20 mouse cellular contexts compared by ENCODE assay signal in genomic region chr5:112327854-112328253, GRCm38 (mm10). TPM values are rescaled to one million over a fixed set of nuclear protein-coding genes. Genes with fewer than 3 reads are reported as not detected.
DNase-seq lines count a peak whose midpoint lies in the region; ATAC-seq and TF ChIP-seq lines count a peak whose summit lies in the region.
"Had no signal": no experiment of that assay in that cellular context is flagged by ENCODE, and none has a peak within 500 bp of the region (broad histone marks: within the 10 kb centered on the region; RNA-seq: fewer than 3 reads in every experiment).

No protein-coding gene starts in this region.

- H3K36me3 ChIP-seq in liver, postnatal 0 days (replicated peaks; ENCODE audit: insufficient read depth, low read length), result peaks cover 53% of the 10 kb centered on the region
- peaks cover 48% of the 10 kb centered on the region for H3K36me3 ChIP-seq in neural tube, embryonic 12.5 days
- peaks cover 54% of the 10 kb centered on the region for H3K36me3 ChIP-seq in embryonic facial prominence, embryonic 10.5 days (replicated peaks)

- WGBS in liver, postnatal 0 days (ENCODE audit: insufficient replicate concordance), result 92% methylated on average over 15 of the region's 15 CpGs
- WGBS in neural tube, embryonic 12.5 days, result 93% methylated on average over 15 of the region's 15 CpGs
- WGBS in embryonic facial prominence, embryonic 10.5 days, result 93% methylated on average over 15 of the region's 15 CpGs

- 0 out of 2 replicates have a peak overlapping the region, but pooled peaks have one; percentile 80 for H3K4me2 ChIP-seq in liver, postnatal 0 days (ENCODE audit: low read depth, low read length)
- no peak overlapping the region for H3K4me2 ChIP-seq in neural tube, embryonic 12.5 days (replicated peaks)

- DNase-seq in liver, postnatal 0 days, result no peak
- no peak for DNase-seq in liver
- no peak for DNase-seq in neural tube, embryonic 10.5 days (ENCODE audit: extremely low spot score, low spot score)
- no peak for DNase-seq in embryonic facial prominence, embryonic 10.5 days (ENCODE audit: low spot score)
- DNase-seq in urinary bladder, postnatal 4 days (ENCODE audit: low spot score in 2 of 2), result no peak
- no peak for DNase-seq in c-Kit-positive CD71-positive TER-119-positive erythroid progenitor cells, embryonic 14.5 days (ENCODE audit: low spot score)
- DNase-seq: adrenal gland, adult 8-10 months; adrenal gland, postnatal 36 days; cerebellum, adult 11-12 months; cerebellum, adult 9-10 months; cerebellum, postnatal 25 days; gastrocnemius, adult 2 months; gastrocnemius, postnatal 25 days; heart, postnatal 10 days had no signal

- no peak for ATAC-seq in liver, postnatal 0 days
- ATAC-seq in neural tube, embryonic 12.5 days (ENCODE audit: low FRiP score, low read depth), result no peak
- ATAC-seq: forebrain, embryonic 14.5 days; hindbrain, postnatal 0 days had no signal

- no peak for TF ChIP-seq CTCF in liver, postnatal 0 days (IDR thresholded peaks at IDR 0.05; ENCODE audit: low read depth)

- no peak overlapping the region for H3K27ac ChIP-seq in liver, postnatal 0 days (ENCODE audit: low read depth)
- no peak overlapping the region for H3K27ac ChIP-seq in neural tube, embryonic 12.5 days
- H3K27ac ChIP-seq in embryonic facial prominence, embryonic 10.5 days (replicated peaks), result no peak overlapping the region
- H3K27ac ChIP-seq: embryonic facial prominence, embryonic 13.5 days; gastrocnemius, adult 2 months; hindbrain, embryonic 13.5 days; hindbrain, postnatal 0 days had no signal

- no peak overlapping the region for H3K4me3 ChIP-seq in liver, postnatal 0 days (ENCODE audit: low read depth, low read length)
- no peak overlapping the region for H3K4me3 ChIP-seq in neural tube, embryonic 12.5 days
- 0 out of 2 replicates have a peak overlapping the region, but pooled peaks have one; percentile 99 for H3K4me3 ChIP-seq in embryonic facial prominence, embryonic 10.5 days

- H3K27me3 ChIP-seq in liver, postnatal 0 days (ENCODE audit: insufficient read depth, low read length), result no peaks in the 10 kb centered on the region
- H3K27me3 ChIP-seq in neural tube, embryonic 12.5 days (replicated peaks), result no peaks in the 10 kb centered on the region
- no peaks in the 10 kb centered on the region for H3K27me3 ChIP-seq in embryonic facial prominence, embryonic 10.5 days (replicated peaks; ENCODE audit: low read depth, poor library complexity, severe bottlenecking)
- H3K27me3 ChIP-seq: embryonic facial prominence, embryonic 13.5 days; hindbrain, embryonic 13.5 days had no signal

- H3K9me3 ChIP-seq in liver, postnatal 0 days (ENCODE audit: low read length), result no peaks in the 10 kb centered on the region
- no peaks in the 10 kb centered on the region for H3K9me3 ChIP-seq in neural tube, embryonic 12.5 days
- no peaks in the 10 kb centered on the region for H3K9me3 ChIP-seq in embryonic facial prominence, embryonic 10.5 days
- H3K9me3 ChIP-seq: embryonic facial prominence, embryonic 13.5 days; hindbrain, embryonic 13.5 days had no signal

- TF ChIP-seq EP300 in liver, postnatal 0 days (IDR thresholded peaks at IDR 0.05; ENCODE audit: low read depth), result no peak

- H3K4me1 ChIP-seq in liver, postnatal 0 days (ENCODE audit: insufficient read depth), result peaks cover 23% of the 10 kb centered on the region
- peaks cover 27% of the 10 kb centered on the region for H3K4me1 ChIP-seq in neural tube, embryonic 12.5 days
- peaks cover 27% of the 10 kb centered on the region for H3K4me1 ChIP-seq in embryonic facial prominence, embryonic 10.5 days

- no peak overlapping the region for H3K9ac ChIP-seq in liver, postnatal 0 days (replicated peaks)
- peak overlapping the region; percentile 8; the same call in 1 of the 2 replicates for H3K9ac ChIP-seq in neural tube, embryonic 12.5 days
- H3K9ac ChIP-seq: hindbrain, embryonic 13.5 days had no signal

RNA-seq across cellular contexts. Expression of gene Tfip11, which starts 1.7 kb away (rescaled TPM):
- 6.7 and 8.0 TPM in 2 replicates for polyA plus RNA-seq in liver, postnatal 0 days (2015; fragmentation: Nextera tagmentation; extraction: Ambion mirVana)
- 38.8 and 40.3 TPM in 2 replicates for polyA plus RNA-seq in neural tube, embryonic 12.5 days (2016; fragmentation: Nextera tagmentation; extraction: Ambion mirVana)
- 41.3 and 42.5 TPM in 2 replicates for polyA plus RNA-seq in embryonic facial prominence, embryonic 10.5 days (2016; fragmentation: Nextera tagmentation; extraction: Ambion mirVana)

RNA-seq across cellular contexts. Expression of gene Srrd, which starts 15.0 kb away (rescaled TPM):
- polyA plus RNA-seq in liver, postnatal 0 days (2015; fragmentation: Nextera tagmentation; extraction: Ambion mirVana), result 9.4 and 10.6 TPM in 2 replicates
- polyA plus RNA-seq in neural tube, embryonic 12.5 days (2016; fragmentation: Nextera tagmentation; extraction: Ambion mirVana), result 59.5 and 60.2 TPM in 2 replicates
- 48.2 and 51.6 TPM in 2 replicates for polyA plus RNA-seq in embryonic facial prominence, embryonic 10.5 days (2016; fragmentation: Nextera tagmentation; extraction: Ambion mirVana)

RNA-seq across cellular contexts. Expression of gene Hps4, which starts 15.0 kb away (rescaled TPM):
- polyA plus RNA-seq in liver, postnatal 0 days (2015; fragmentation: Nextera tagmentation; extraction: Ambion mirVana), result 11.5 and 12.5 TPM in 2 replicates
- polyA plus RNA-seq in neural tube, embryonic 12.5 days (2016; fragmentation: Nextera tagmentation; extraction: Ambion mirVana), result 36.1 and 38.4 TPM in 2 replicates
- 36.1 and 36.9 TPM in 2 replicates for polyA plus RNA-seq in embryonic facial prominence, embryonic 10.5 days (2016; fragmentation: Nextera tagmentation; extraction: Ambion mirVana)

RNA-seq across cellular contexts. Expression of gene Gm6583, which starts 28.0 kb away (rescaled TPM):
- 0.16 and 0.17 TPM in 2 replicates for polyA plus RNA-seq in liver, postnatal 0 days (2015; fragmentation: Nextera tagmentation; extraction: Ambion mirVana)
- 0.20 and 0.28 TPM in 2 replicates for polyA plus RNA-seq in neural tube, embryonic 12.5 days (2016; fragmentation: Nextera tagmentation; extraction: Ambion mirVana)
- polyA plus RNA-seq in embryonic facial prominence, embryonic 10.5 days (2016; fragmentation: Nextera tagmentation; extraction: Ambion mirVana), result 0.28 and 0.30 TPM in 2 replicates
- polyA plus RNA-seq: heart, embryonic 14.5 days had no signal

RNA-seq across cellular contexts. Expression of gene Tpst2, which starts 51.4 kb away (rescaled TPM):
- 34.5 and 36.2 TPM in 2 replicates for polyA plus RNA-seq in liver, postnatal 0 days (2015; fragmentation: Nextera tagmentation; extraction: Ambion mirVana)
- polyA plus RNA-seq in neural tube, embryonic 12.5 days (2016; fragmentation: Nextera tagmentation; extraction: Ambion mirVana), result 28.7 and 35.4 TPM in 2 replicates
- polyA plus RNA-seq in embryonic facial prominence, embryonic 10.5 days (2016; fragmentation: Nextera tagmentation; extraction: Ambion mirVana), result 34.0 and 35.9 TPM in 2 replicates
